Mouse (Mus musculus): Measurements from ENCODE around the gene Myh3. TPM values are rescaled to one million over a fixed set of nuclear protein-coding genes. Genes with fewer than 3 reads are reported as not detected.

Gene Myh3
- polyA plus RNA-seq, 1 experiment from 2014 or later, result 0.30 TPM

DNA sequence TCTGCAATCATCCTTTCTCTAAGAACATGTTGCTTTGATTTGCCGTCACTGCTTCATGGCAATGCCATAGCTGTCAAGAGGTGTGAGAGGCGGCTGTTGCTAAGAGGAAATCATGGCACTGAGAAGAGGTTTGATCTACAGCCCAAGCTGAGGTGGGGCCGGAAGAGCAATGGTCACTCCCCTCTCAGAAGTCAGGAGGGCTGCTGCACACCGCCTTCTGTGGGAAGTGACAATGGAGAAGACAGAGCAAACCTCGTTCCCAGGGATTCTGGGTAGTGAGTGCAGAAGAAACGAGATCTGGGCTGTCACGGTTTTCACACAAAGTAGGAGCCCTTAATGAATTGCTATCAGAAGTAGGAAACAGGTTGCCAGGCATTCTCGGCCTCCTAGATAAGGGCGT, 25.2 kb downstream of the Myh3 start:
- Histone ChIP-seq H3K9ac (ENCODE audit: low read length) (no peak overlapping the region), H3K27me3 (replicated peaks; ENCODE audit: control insufficient read depth, insufficient read depth, low read length) (no peaks in the 10 kb centered on the region), H3K4me3 (ENCODE audit: low read depth, low read length) (no peak overlapping the region), H3K4me1 (replicated peaks; ENCODE audit: control insufficient read depth, insufficient read depth, low read length) (no peaks in the 10 kb centered on the region), H3K4me2 (ENCODE audit: low read length) (no peak overlapping the region), H3K36me3 (ENCODE audit: control insufficient read depth, insufficient read depth, low read length) (no peaks in the 10 kb centered on the region), H3K27ac (ENCODE audit: low read depth) (no peak overlapping the region), H3K9me3 (ENCODE audit: control insufficient read depth, low read length) (no peaks in the 10 kb centered on the region)
- WGBS, result 76% methylated on average over 9 of the region's 9 CpGs
- ATAC-seq (replicated peaks; ENCODE audit: low FRiP score, low TSS enrichment, low read depth) (no peak), DNase-seq (ENCODE audit: low spot score) (no peak)

DNA sequence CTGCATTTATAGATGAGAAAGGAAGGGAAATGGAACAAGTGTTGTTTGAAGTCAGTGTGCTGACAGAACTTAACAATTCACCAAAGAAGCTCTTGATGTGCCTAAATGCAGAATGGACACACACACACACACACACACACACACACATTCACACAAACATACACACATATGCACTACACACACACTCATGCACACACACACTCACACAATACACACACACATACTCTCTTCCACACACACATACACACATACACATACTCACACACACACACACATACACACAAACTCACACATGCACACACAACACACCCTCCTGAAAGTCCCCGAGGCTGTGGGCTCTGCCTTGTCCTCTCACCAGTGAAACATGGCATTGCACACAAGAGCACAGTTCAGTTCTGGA, 26.1 kb downstream of the Myh3 start:
- no peaks in the 10 kb centered on the region for H3K27me3 ChIP-seq (replicated peaks; ENCODE audit: control insufficient read depth, insufficient read depth, low read length)
- H3K4me3 ChIP-seq (ENCODE audit: low read depth, low read length), result no peak overlapping the region
- H3K4me1 ChIP-seq (replicated peaks; ENCODE audit: control insufficient read depth, insufficient read depth, low read length), result no peaks in the 10 kb centered on the region
- no peaks in the 10 kb centered on the region for H3K9me3 ChIP-seq (ENCODE audit: control insufficient read depth, low read length)
- no peak overlapping the region for H3K27ac ChIP-seq (ENCODE audit: low read depth)
- no peak overlapping the region for H3K4me2 ChIP-seq (ENCODE audit: low read length)
- ATAC-seq (replicated peaks; ENCODE audit: low FRiP score, low TSS enrichment, low read depth), result no peak
- no peak for DNase-seq (ENCODE audit: low spot score)
- no peaks in the 10 kb centered on the region for H3K36me3 ChIP-seq (ENCODE audit: control insufficient read depth, insufficient read depth, low read length)
- 76% methylated on average over 1 of the region's 1 CpGs for WGBS
- H3K9ac ChIP-seq (ENCODE audit: low read length), result no peak overlapping the region

DNA sequence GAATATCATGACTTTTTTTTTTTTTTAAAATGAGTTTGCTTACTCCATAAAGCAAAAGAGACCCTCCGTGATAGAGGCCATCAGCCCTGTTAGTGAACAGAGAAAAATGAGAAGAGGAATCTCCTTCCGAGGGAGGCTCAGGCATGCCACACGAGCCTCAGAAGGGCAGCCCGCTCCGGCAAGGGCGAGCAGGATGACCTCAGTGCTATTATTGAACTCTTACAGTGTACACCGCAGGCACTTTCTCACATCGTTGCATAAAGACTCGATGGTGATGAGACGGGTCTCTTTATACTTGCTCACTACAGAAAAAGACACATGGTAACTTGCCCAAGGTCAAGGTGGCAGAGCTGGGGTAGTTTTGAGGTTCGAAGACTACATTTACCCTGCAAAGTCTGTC, 26.6 kb downstream of the Myh3 start:
- DNase-seq (ENCODE audit: low spot score) (no peak), ATAC-seq (replicated peaks; ENCODE audit: low FRiP score, low TSS enrichment, low read depth) (no peak)
- 76% methylated on average over 11 of the region's 11 CpGs for WGBS
- H3K4me3 ChIP-seq (ENCODE audit: low read depth, low read length), result no peak overlapping the region
- H3K27ac ChIP-seq (ENCODE audit: low read depth), result no peak overlapping the region
- no peaks in the 10 kb centered on the region for H3K36me3 ChIP-seq (ENCODE audit: control insufficient read depth, insufficient read depth, low read length)
- no peak overlapping the region for H3K9ac ChIP-seq (ENCODE audit: low read length)
- H3K9me3 ChIP-seq (ENCODE audit: control insufficient read depth, low read length), result no peaks in the 10 kb centered on the region
- H3K4me2 ChIP-seq (ENCODE audit: low read length), result no peak overlapping the region
- H3K4me1 ChIP-seq (replicated peaks; ENCODE audit: control insufficient read depth, insufficient read depth, low read length), result no peaks in the 10 kb centered on the region
- no peaks in the 10 kb centered on the region for H3K27me3 ChIP-seq (replicated peaks; ENCODE audit: control insufficient read depth, insufficient read depth, low read length)

GRCm38 (mm10) chr11:67105689-67106088, 27.6 kb downstream of the Myh3 start:
- H3K9me3 ChIP-seq (ENCODE audit: control insufficient read depth, low read length), result no peaks in the 10 kb centered on the region
- no peak overlapping the region for H3K27ac ChIP-seq (ENCODE audit: low read depth)
- 59% methylated on average over 4 of the region's 4 CpGs for WGBS
- ATAC-seq (replicated peaks; ENCODE audit: low FRiP score, low TSS enrichment, low read depth) (no peak), DNase-seq (ENCODE audit: low spot score) (no peak)
- H3K4me3 ChIP-seq (ENCODE audit: low read depth, low read length), result no peak overlapping the region
- no peaks in the 10 kb centered on the region for H3K36me3 ChIP-seq (ENCODE audit: control insufficient read depth, insufficient read depth, low read length)
- no peaks in the 10 kb centered on the region for H3K4me1 ChIP-seq (replicated peaks; ENCODE audit: control insufficient read depth, insufficient read depth, low read length)
- H3K9ac ChIP-seq (ENCODE audit: low read length), result no peak overlapping the region
- no peaks in the 10 kb centered on the region for H3K27me3 ChIP-seq (replicated peaks; ENCODE audit: control insufficient read depth, insufficient read depth, low read length)
- no peak overlapping the region for H3K4me2 ChIP-seq (ENCODE audit: low read length)

- H3K9me3 ChIP-seq (ENCODE audit: control insufficient read depth, low read length), result no peaks in the 10 kb centered on the region
- H3K9ac ChIP-seq (ENCODE audit: low read length), result no peak overlapping the region
- no peaks in the 10 kb centered on the region for H3K4me1 ChIP-seq (replicated peaks; ENCODE audit: control insufficient read depth, insufficient read depth, low read length)
- no peak overlapping the region for H3K4me2 ChIP-seq (ENCODE audit: low read length)
- H3K27me3 ChIP-seq (replicated peaks; ENCODE audit: control insufficient read depth, insufficient read depth, low read length), result no peaks in the 10 kb centered on the region
- H3K36me3 ChIP-seq (ENCODE audit: control insufficient read depth, insufficient read depth, low read length), result no peaks in the 10 kb centered on the region
- no peak for DNase-seq (ENCODE audit: low spot score)
- no peak for ATAC-seq (replicated peaks; ENCODE audit: low FRiP score, low TSS enrichment, low read depth)
- H3K27ac ChIP-seq (ENCODE audit: low read depth), result no peak overlapping the region
- 89% methylated on average over 10 of the region's 10 CpGs for WGBS
- no peak overlapping the region for H3K4me3 ChIP-seq (ENCODE audit: low read depth, low read length)
Observed at GRCm38 (mm10) chr11:67106973-67107372, 28.9 kb downstream of the Myh3 start.

DNA sequence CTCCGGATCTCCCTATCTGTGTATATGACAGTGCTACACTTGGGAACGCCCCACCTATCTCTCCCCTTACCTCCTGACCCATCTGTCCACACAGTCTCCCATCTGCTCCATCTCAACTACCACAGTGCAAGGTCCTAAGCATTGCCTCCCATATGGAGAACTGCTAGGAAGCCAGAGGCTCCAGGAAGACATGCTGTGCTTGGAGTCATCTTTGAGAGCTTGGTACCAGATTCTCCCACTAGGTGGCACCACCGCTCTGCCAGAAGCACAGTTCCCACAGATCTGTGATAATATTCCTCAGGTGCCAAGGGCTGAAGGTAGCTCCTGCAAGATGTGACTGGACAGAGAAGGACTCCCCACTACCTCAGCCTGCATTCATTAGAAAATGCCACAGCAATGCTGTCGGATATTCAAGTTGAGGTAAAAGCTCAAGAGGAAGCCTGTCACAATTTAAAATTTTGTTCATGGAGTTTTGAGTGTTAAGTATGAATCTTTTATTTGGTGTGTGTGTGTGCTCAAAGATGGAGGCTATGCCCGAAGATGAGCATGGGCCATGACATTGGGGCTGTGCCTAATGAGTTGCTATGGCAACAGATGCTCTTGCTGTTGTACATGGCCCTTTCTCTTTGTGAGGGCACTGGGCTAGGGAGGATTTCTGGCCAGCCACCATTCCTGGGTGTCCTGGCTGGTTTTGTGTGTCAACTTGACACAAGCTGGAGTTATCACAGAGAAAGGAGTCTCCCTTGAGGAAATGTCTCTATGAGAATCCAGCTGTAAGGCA, 32.3 kb downstream of the Myh3 start:
- DNase-seq (ENCODE audit: low spot score) (peak; percentile 90), ATAC-seq (replicated peaks; ENCODE audit: low FRiP score, low TSS enrichment, low read depth) (peak; percentile 47; the same call in 1 of the 2 replicates)
- no peaks in the 10 kb centered on the region for H3K4me1 ChIP-seq (replicated peaks; ENCODE audit: control insufficient read depth, insufficient read depth, low read length)
- no peaks in the 10 kb centered on the region for H3K36me3 ChIP-seq (ENCODE audit: control insufficient read depth, insufficient read depth, low read length)
- H3K4me3 ChIP-seq (ENCODE audit: low read depth, low read length), result no peak overlapping the region
- no peaks in the 10 kb centered on the region for H3K27me3 ChIP-seq (replicated peaks; ENCODE audit: control insufficient read depth, insufficient read depth, low read length)
- no peak overlapping the region for H3K27ac ChIP-seq (ENCODE audit: low read depth)
- no peak overlapping the region for H3K9ac ChIP-seq (ENCODE audit: low read length)
- no peaks in the 10 kb centered on the region for H3K9me3 ChIP-seq (ENCODE audit: control insufficient read depth, low read length)
- 34% methylated on average over 5 of the region's 5 CpGs for WGBS
- H3K4me2 ChIP-seq (ENCODE audit: low read length), result no peak overlapping the region

DNA sequence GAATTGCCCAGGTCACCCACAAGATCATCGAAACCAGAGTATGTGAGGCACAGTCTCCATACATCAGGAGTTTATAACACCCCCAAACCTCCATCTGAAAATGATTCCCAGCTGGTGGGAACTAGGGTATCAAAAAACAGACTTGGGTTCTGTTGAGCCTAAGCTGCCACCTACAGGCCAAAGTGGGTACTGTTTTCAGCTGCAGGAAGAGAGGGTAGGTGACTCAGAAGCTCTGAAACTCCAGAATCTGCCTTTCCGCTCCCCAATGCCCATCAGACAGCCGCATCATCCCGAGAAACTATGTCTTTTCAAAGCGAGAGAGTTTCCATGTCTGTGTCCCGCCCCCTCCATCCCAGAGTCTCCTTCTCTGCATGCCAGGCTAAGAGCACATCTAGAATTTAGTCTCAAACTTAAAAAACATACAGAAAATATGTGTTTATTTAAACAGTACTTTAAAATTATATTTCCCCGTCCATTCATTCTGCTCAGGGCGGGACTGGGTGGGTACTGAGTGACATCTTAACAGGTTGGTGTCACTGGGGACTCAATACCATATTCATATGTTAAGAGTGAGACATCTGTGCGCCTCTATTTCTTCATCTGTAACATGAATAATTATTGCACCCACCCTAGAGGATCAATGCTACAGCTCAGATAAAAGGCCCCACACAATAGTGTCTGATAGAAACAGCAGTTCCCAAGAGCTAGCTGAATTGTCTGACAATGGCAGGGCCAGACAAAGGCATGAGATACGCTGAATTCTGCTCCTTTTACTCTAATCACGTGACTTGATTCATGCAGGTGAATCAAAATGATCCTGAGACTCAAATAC, 34.1 kb downstream of the Myh3 start:
- WGBS, result 31% methylated on average over 11 of the region's 11 CpGs
- Histone ChIP-seq H3K27ac (ENCODE audit: low read depth) (no peak overlapping the region), H3K4me3 (ENCODE audit: low read depth, low read length) (no peak overlapping the region), H3K36me3 (ENCODE audit: control insufficient read depth, insufficient read depth, low read length) (no peaks in the 10 kb centered on the region), H3K9ac (ENCODE audit: low read length) (no peak overlapping the region), H3K27me3 (replicated peaks; ENCODE audit: control insufficient read depth, insufficient read depth, low read length) (no peaks in the 10 kb centered on the region), H3K4me1 (replicated peaks; ENCODE audit: control insufficient read depth, insufficient read depth, low read length) (no peaks in the 10 kb centered on the region), H3K4me2 (ENCODE audit: low read length) (no peak overlapping the region), H3K9me3 (ENCODE audit: control insufficient read depth, low read length) (no peaks in the 10 kb centered on the region)
- ATAC-seq (replicated peaks; ENCODE audit: low FRiP score, low TSS enrichment, low read depth) (no peak; the same call in 1 of the 2 replicates), DNase-seq (ENCODE audit: low spot score) (peak; percentile 91)

DNA sequence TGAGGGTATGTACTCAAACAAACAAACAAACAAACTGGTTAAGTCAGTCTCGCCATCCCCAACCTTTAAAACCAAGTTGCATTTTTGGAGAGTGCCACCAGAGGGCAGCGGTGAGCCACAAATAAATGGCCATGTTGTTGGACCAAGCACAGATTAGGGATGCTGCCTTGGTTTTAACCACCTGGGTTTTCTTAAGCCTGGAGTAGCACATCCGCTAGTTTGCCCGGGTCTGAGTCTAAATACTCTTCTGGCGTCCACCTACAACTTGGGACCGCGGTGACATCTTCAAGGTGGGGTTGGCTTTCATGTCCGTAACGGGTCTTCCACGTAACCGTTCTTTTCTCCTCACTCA, 34.7 kb downstream of the Myh3 start:
- Histone ChIP-seq H3K4me2 (ENCODE audit: low read length) (no peak overlapping the region), H3K36me3 (ENCODE audit: control insufficient read depth, insufficient read depth, low read length) (no peaks in the 10 kb centered on the region), H3K4me3 (ENCODE audit: low read depth, low read length) (no peak overlapping the region), H3K9ac (ENCODE audit: low read length) (no peak overlapping the region), H3K9me3 (ENCODE audit: control insufficient read depth, low read length) (no peaks in the 10 kb centered on the region), H3K27me3 (replicated peaks; ENCODE audit: control insufficient read depth, insufficient read depth, low read length) (no peaks in the 10 kb centered on the region), H3K27ac (ENCODE audit: low read depth) (no peak overlapping the region), H3K4me1 (replicated peaks; ENCODE audit: control insufficient read depth, insufficient read depth, low read length) (no peaks in the 10 kb centered on the region)
- no peak for ATAC-seq (replicated peaks; ENCODE audit: low FRiP score, low TSS enrichment, low read depth)
- WGBS, result 40% methylated on average over 11 of the region's 11 CpGs
- peak; percentile 91 for DNase-seq (ENCODE audit: low spot score)
